Mouse (Mus musculus) megakaryocyte, embryonic 14.5 days (primary cell): ENCODE results near the gene Krt79. TPM values are rescaled to one million over a fixed set of nuclear protein-coding genes. Genes with fewer than 3 reads are reported as not detected.

ENCODE experiments used
- H3K27me3 ChIP-seq: replicated peaks from 2 replicates; pipeline ENCODE3; 2012; ENCODE audit warnings: inconsistent platforms
- H3K36me3 ChIP-seq: replicated peaks from 2 replicates; pipeline ENCODE3; 2012; ENCODE audit warnings: low read length, inconsistent platforms, mixed read lengths
- H3K4me1 ChIP-seq: 2 replicates; pipeline ENCODE4 v1.6.1; 2012; ENCODE audit warnings: inconsistent platforms
- H3K4me3 ChIP-seq: replicated peaks from 2 replicates; pipeline ENCODE3; 2012; ENCODE audit warnings: moderate library complexity, mild to moderate bottlenecking, inconsistent platforms
- H3K9me3 ChIP-seq: 2 replicates; pipeline ENCODE4 v1.6.1; 2012; ENCODE audit warnings: inconsistent platforms
- FLI1 ChIP-seq: IDR thresholded peaks from 2 replicates; pipeline ENCODE4 v1.6.1; 2012; ENCODE audit warnings: low read length, inconsistent platforms, mixed read lengths
- GATA1 ChIP-seq: IDR thresholded peaks from 3 replicates; pipeline ENCODE4 v1.6.1; 2012; ENCODE audit warnings: mixed read lengths, low read length, inconsistent platforms, borderline replicate concordance
- polyA plus RNA-seq: library from polyadenylated mRNA; stranded (reverse); fragments of >175 nt; gene quantifications from 2 replicates; pipeline ENCODE4 v1.2.3, GENCODE M21; 2012; ENCODE audit warnings: low replicate concordance; ENCODE audit not compliant: insufficient read depth

The Krt79 gene
- polyA plus RNA-seq, 1 experiment: not detected

GRCm38 (mm10) chr15:101902171-101903149 lies 37.7 kb downstream of the Krt79 start:
- H3K36me3 ChIP-seq: no peaks in the 10 kb centered on the region
- peaks cover 30% of the 10 kb centered on the region for H3K27me3 ChIP-seq
- TF ChIP-seq FLI1: no peak
- TF ChIP-seq GATA1: no peak
- no peak overlapping the region for H3K4me3 ChIP-seq
- no peaks in the 10 kb centered on the region for H3K9me3 ChIP-seq
- no peaks in the 10 kb centered on the region for H3K4me1 ChIP-seq

GRCm38 (mm10) chr15:101895216-101895615 lies 44.9 kb downstream of the Krt79 start:
- no peak for TF ChIP-seq GATA1
- no peak for TF ChIP-seq FLI1
- H3K36me3 ChIP-seq: no peaks in the 10 kb centered on the region
- no peaks in the 10 kb centered on the region for H3K9me3 ChIP-seq
- H3K4me3 ChIP-seq: no peak overlapping the region
- no peaks in the 10 kb centered on the region for H3K4me1 ChIP-seq
- H3K27me3 ChIP-seq: peaks cover 37% of the 10 kb centered on the region

- TF ChIP-seq GATA1: no peak
- TF ChIP-seq FLI1: no peak
- Histone ChIP-seq H3K27me3 (peaks cover 50% of the 10 kb centered on the region), H3K36me3 (no peaks in the 10 kb centered on the region), H3K4me1 (no peaks in the 10 kb centered on the region), H3K9me3 (no peaks in the 10 kb centered on the region), H3K4me3 (no peak within 1 kb of the TSS)
Measured at GRCm38 (mm10) chr15:101892820-101893219, 47.3 kb downstream of the Krt79 start, which contains the start of gene Krt76. TSS of gene Krt76 (minus strand) at chr15:101892920.

- no peaks in the 10 kb centered on the region for H3K4me1 ChIP-seq
- peaks cover 31% of the 10 kb centered on the region for H3K27me3 ChIP-seq
- no peak overlapping the region for H3K4me3 ChIP-seq
- H3K9me3 ChIP-seq: no peaks in the 10 kb centered on the region
- H3K36me3 ChIP-seq: no peaks in the 10 kb centered on the region
- no peak for TF ChIP-seq FLI1
- TF ChIP-seq GATA1: no peak
Measured at GRCm38 (mm10) chr15:101879776-101880175, 60.3 kb downstream of the Krt79 start.

Other genes starting within 250 kb of the Krt79 start
- 0.03 TPM in 1 of 2 replicates, not detected in the other for gene Krt6a, start 246.0 kb downstream of the Krt79 start, polyA plus RNA-seq
- gene Krt5, start 227.4 kb downstream of the Krt79 start, polyA plus RNA-seq: not detected in 2 replicates
- gene Krt71, start 197.2 kb downstream of the Krt79 start, polyA plus RNA-seq: not detected in 2 replicates
- not detected in 2 replicates for gene Krt72, start 153.9 kb downstream of the Krt79 start, polyA plus RNA-seq
- gene Krt73, start 138.0 kb downstream of the Krt79 start, polyA plus RNA-seq: not detected in 2 replicates
- gene Krt2, start 122.2 kb downstream of the Krt79 start, polyA plus RNA-seq: not detected in 2 replicates
- gene Krt1, start 89.5 kb downstream of the Krt79 start, polyA plus RNA-seq: not detected in 2 replicates
- not detected in 2 replicates for gene Krt77, start 70.6 kb downstream of the Krt79 start, polyA plus RNA-seq
- not detected in 2 replicates for gene Krt76, start 47.4 kb downstream of the Krt79 start, polyA plus RNA-seq
- not detected in 2 replicates for gene Krt4, start 15.6 kb downstream of the Krt79 start, polyA plus RNA-seq
- gene Krt78, start 14.0 kb upstream of the Krt79 start, polyA plus RNA-seq: not detected in 2 replicates
- gene Krt8, start 64.2 kb upstream of the Krt79 start, polyA plus RNA-seq: not detected in 2 replicates
- 0.06 TPM in 1 of 2 replicates, not detected in the other for gene Krt18, start 87.9 kb upstream of the Krt79 start, polyA plus RNA-seq
- gene Eif4b, start 133.4 kb upstream of the Krt79 start, polyA plus RNA-seq: 18.2 and 102 TPM in 2 replicates
- 0.43 TPM in 1 of 2 replicates, not detected in the other for gene Tns2, start 160.1 kb upstream of the Krt79 start, polyA plus RNA-seq
- 9.5 and 25.9 TPM in 2 replicates for gene Spryd3, start 195.9 kb upstream of the Krt79 start, polyA plus RNA-seq
- 1.2 TPM in 1 of 2 replicates, not detected in the other for gene Igfbp6, start 204.0 kb upstream of the Krt79 start, polyA plus RNA-seq
- 0.76 and 3.6 TPM in 2 replicates for gene Soat2, start 210.2 kb upstream of the Krt79 start, polyA plus RNA-seq